Mouse (Mus musculus) heart, postnatal 4 days (tissue): ENCODE data around the gene Fndc11. TPM values are rescaled to one million over a fixed set of nuclear protein-coding genes. Genes with fewer than 3 reads are reported as not detected.
"Not testable (repeated sequence)": the region's sequence is repeated elsewhere in the genome, so short reads cannot be mapped to it uniquely, and the experiment has no call there.

Experiments used
- DNase-seq: peaks from one replicate; pipeline ENCODE4 v3.0.0; 2021
- total RNA-seq, 2 experiments: library from RNA; stranded (reverse); gene quantifications; 2 replicates each; pipeline ENCODE4 v1.2.3; 2021

Gene Fndc11
- not detected for total RNA-seq

- DNase-seq, result peak; percentile 81
Measured at GRCm38 (mm10) chr2:181219538-181220216, at the start of gene Fndc11. TSS of gene Fndc11 (plus strand) at chr2:181220013.

GRCm38 (mm10) chr2:181174646-181175045, 45.2 kb upstream of the Fndc11 start:
- no peak for DNase-seq

- no peak for DNase-seq
Measured at GRCm38 (mm10) chr2:181178015-181178414, 41.8 kb upstream of the Fndc11 start.

GRCm38 (mm10) chr2:181178471-181178870, 41.3 kb upstream of the Fndc11 start:
- DNase-seq, result no peak

GRCm38 (mm10) chr2:181180898-181181297, 38.9 kb upstream of the Fndc11 start:
- no peak for DNase-seq

- DNase-seq, result peak; percentile 89
Measured at GRCm38 (mm10) chr2:181186635-181187034, 33.2 kb upstream of the Fndc11 start.

GRCm38 (mm10) chr2:181187121-181188000, 32.5 kb upstream of the Fndc11 start, which contains the start of gene Ppdpf:
TSS of gene Ppdpf (plus strand) at chr2:181187247.
- DNase-seq, result peak; percentile 91

- no peak for DNase-seq
Measured at GRCm38 (mm10) chr2:181188681-181189080, 31.1 kb upstream of the Fndc11 start.

- DNase-seq, result no peak
Measured at GRCm38 (mm10) chr2:181189321-181189720, 30.5 kb upstream of the Fndc11 start.

GRCm38 (mm10) chr2:181191385-181191784, 28.4 kb upstream of the Fndc11 start:
- not testable (repeated sequence) for DNase-seq

- no peak for DNase-seq
Measured at GRCm38 (mm10) chr2:181191936-181192335, 27.9 kb upstream of the Fndc11 start.

GRCm38 (mm10) chr2:181193044-181193443, 26.8 kb upstream of the Fndc11 start:
- DNase-seq, result no peak

- no peak for DNase-seq
Measured at GRCm38 (mm10) chr2:181196628-181197300, 23.0 kb upstream of the Fndc11 start.

- no peak for DNase-seq
Measured at GRCm38 (mm10) chr2:181201606-181202005, 18.2 kb upstream of the Fndc11 start.

GRCm38 (mm10) chr2:181202422-181202821, 17.4 kb upstream of the Fndc11 start, which contains the start of gene Ptk6:
TSS of gene Ptk6 (minus strand) at chr2:181202789.
- DNase-seq, result no peak

- no peak for DNase-seq
Measured at GRCm38 (mm10) chr2:181202886-181203285, 16.9 kb upstream of the Fndc11 start.

GRCm38 (mm10) chr2:181205678-181206077, 14.1 kb upstream of the Fndc11 start:
- no peak for DNase-seq

GRCm38 (mm10) chr2:181206118-181206517, 13.7 kb upstream of the Fndc11 start:
- DNase-seq, result no peak

GRCm38 (mm10) chr2:181212389-181213020, 7.3 kb upstream of the Fndc11 start:
- no peak for DNase-seq

- peak; percentile 25 for DNase-seq
Measured at GRCm38 (mm10) chr2:181213021-181213445, 6.8 kb upstream of the Fndc11 start, which contains the start of gene Srms. TSS of gene Srms (minus strand) at chr2:181213185.

- no peak for DNase-seq
Measured at GRCm38 (mm10) chr2:181216037-181216436, 3.8 kb upstream of the Fndc11 start.

- no peak for DNase-seq
Measured at GRCm38 (mm10) chr2:181218881-181219485, 830 bp upstream of the Fndc11 start.
